Mouse (Mus musculus) bone marrow macrophage, adult 2 months (primary cell): Measurements from ENCODE around the gene En1. TPM values are rescaled to one million over a fixed set of nuclear protein-coding genes. Genes with fewer than 3 reads are reported as not detected.

Experiments used
- H3K27ac ChIP-seq: 2 replicates; pipeline ENCODE4 v1.5.1; 2012; ENCODE audit warnings: low read depth, low read length; ENCODE audit not compliant: insufficient read depth
- H3K4me1 ChIP-seq: 2 replicates; pipeline ENCODE4 v1.6.1; 2012; ENCODE audit warnings: low read length; ENCODE audit not compliant: control insufficient read depth, insufficient read depth
- H3K4me3 ChIP-seq: 2 replicates; pipeline ENCODE4 v1.5.1; 2012; ENCODE audit warnings: mild to moderate bottlenecking, low read length, moderate library complexity; ENCODE audit not compliant: insufficient read depth
- CTCF ChIP-seq: IDR thresholded peaks from 2 replicates; pipeline ENCODE4 v1.5.1; 2012; ENCODE audit warnings: low read depth, mild to moderate bottlenecking, low read length, moderate library complexity
- POLR2A ChIP-seq: IDR thresholded peaks from 2 replicates; pipeline ENCODE4 v1.6.1; 2012; ENCODE audit warnings: mild to moderate bottlenecking, low read depth, low read length, borderline replicate concordance
- polyA plus RNA-seq: library from polyadenylated mRNA; stranded (reverse); fragments of >200 nt; gene quantifications from 2 replicates; pipeline ENCODE4 v1.2.4, GENCODE M21; 2012; ENCODE audit not compliant: missing spikeins, insufficient read depth, insufficient read length

En1 gene
- not detected in 2 replicates for polyA plus RNA-seq

- no peak within 1 kb of the TSS for H3K27ac ChIP-seq
- TF ChIP-seq POLR2A: no peak
- TF ChIP-seq CTCF: no peak
- no peaks in the 10 kb centered on the region for H3K4me1 ChIP-seq
- peak within 1 kb of the TSS; percentile 40 for H3K4me3 ChIP-seq
Observed at GRCm38 (mm10) chr1:120602031-120602730, at the start of gene En1. Gene En1, plus strand, starts transcription at chr1:120602418.

- Histone ChIP-seq H3K4me3 (no peak overlapping the region), H3K27ac (no peak overlapping the region), H3K4me1 (no peaks in the 10 kb centered on the region)
- TF ChIP-seq POLR2A (no peak), CTCF (no peak)
Observed at GRCm38 (mm10) chr1:120556926-120557846, 45.0 kb upstream of the En1 start.

GRCm38 (mm10) chr1:120558341-120559285 is 43.6 kb upstream of the En1 start:
- H3K4me3 ChIP-seq: no peak overlapping the region
- H3K27ac ChIP-seq: no peak overlapping the region
- TF ChIP-seq POLR2A: no peak
- TF ChIP-seq CTCF: no peak
- H3K4me1 ChIP-seq: no peaks in the 10 kb centered on the region

GRCm38 (mm10) chr1:120559911-120560310 is 42.3 kb upstream of the En1 start:
- TF ChIP-seq POLR2A: no peak
- no peak for TF ChIP-seq CTCF
- Histone ChIP-seq H3K27ac (no peak overlapping the region), H3K4me1 (no peaks in the 10 kb centered on the region), H3K4me3 (no peak overlapping the region)

GRCm38 (mm10) chr1:120581306-120581705 is 20.9 kb upstream of the En1 start:
- no peak overlapping the region for H3K27ac ChIP-seq
- no peak for TF ChIP-seq POLR2A
- TF ChIP-seq CTCF: no peak
- no peaks in the 10 kb centered on the region for H3K4me1 ChIP-seq
- no peak overlapping the region for H3K4me3 ChIP-seq

- no peaks in the 10 kb centered on the region for H3K4me1 ChIP-seq
- no peak for TF ChIP-seq POLR2A
- TF ChIP-seq CTCF: no peak
Observed at GRCm38 (mm10) chr1:120585481-120585880, 16.7 kb upstream of the En1 start.

GRCm38 (mm10) chr1:120586500-120587110 is 15.6 kb upstream of the En1 start:
- TF ChIP-seq POLR2A: no peak
- 0 out of 2 replicates have a peak, but pooled peaks have one; percentile 13 for TF ChIP-seq CTCF
- no peak overlapping the region for H3K4me3 ChIP-seq
- no peaks in the 10 kb centered on the region for H3K4me1 ChIP-seq
- no peak overlapping the region for H3K27ac ChIP-seq

More at GRCm38 (mm10) chr1:120585481-120585880, 16.7 kb upstream of the En1 start:
- Histone ChIP-seq H3K4me3 (no peak overlapping the region), H3K27ac (no peak overlapping the region)

GRCm38 (mm10) chr1:120587431-120587830 is 14.8 kb upstream of the En1 start:
- TF ChIP-seq CTCF: no peak
- TF ChIP-seq POLR2A: no peak
- Histone ChIP-seq H3K27ac (no peak overlapping the region), H3K4me3 (no peak overlapping the region), H3K4me1 (no peaks in the 10 kb centered on the region)

- TF ChIP-seq POLR2A (no peak), CTCF (no peak)
- Histone ChIP-seq H3K4me3 (no peak overlapping the region), H3K27ac (no peak overlapping the region), H3K4me1 (no peaks in the 10 kb centered on the region)
Observed at GRCm38 (mm10) chr1:120587960-120588359, 14.3 kb upstream of the En1 start.
